Mouse (Mus musculus) small intestine, adult 2 months (tissue): ENCODE measurements around the gene Uhmk1. TPM values are rescaled to one million over a fixed set of nuclear protein-coding genes. Genes with fewer than 3 reads are reported as not detected.
A peak's percentile ranks its signal among the peaks of the same experiment; 100 is the strongest.

ENCODE experiments used
- H3K27ac ChIP-seq: fragments of 200-500 bp; 2 replicates; pipeline ENCODE4 v1.5.1; 2012; ENCODE audit warnings: low read depth, low read length, control low read depth, inconsistent platforms; ENCODE audit not compliant: insufficient read depth
- H3K27me3 ChIP-seq: fragments of 200-500 bp; 2 replicates; pipeline ENCODE4 v1.6.1; 2012; ENCODE audit warnings: mild to moderate bottlenecking, moderate library complexity, low read length, inconsistent platforms; ENCODE audit not compliant: control insufficient read depth, insufficient read depth
- H3K36me3 ChIP-seq: fragments of 200-500 bp; 2 replicates; pipeline ENCODE4 v1.6.1; 2012; ENCODE audit warnings: mild to moderate bottlenecking, low read length, control low read depth, inconsistent platforms; ENCODE audit not compliant: control insufficient read depth, insufficient read depth
- H3K4me1 ChIP-seq: fragments of 200-500 bp; 2 replicates; pipeline ENCODE4 v1.6.1; 2012; ENCODE audit warnings: low read length, inconsistent platforms, mixed read lengths; ENCODE audit not compliant: control insufficient read depth, insufficient read depth, insufficient read length
- H3K4me3 ChIP-seq: fragments of 200-500 bp; 2 replicates; pipeline ENCODE4 v1.5.1; 2012; ENCODE audit warnings: low read depth, mild to moderate bottlenecking, control low read depth, inconsistent platforms, low read length, moderate library complexity
- CTCF ChIP-seq: fragments of 200-500 bp; IDR thresholded peaks from 2 replicates; pipeline ENCODE4 v1.5.1; 2012; ENCODE audit warnings: low read depth, mild to moderate bottlenecking, control low read depth, inconsistent platforms, low read length, moderate library complexity, mixed read lengths; ENCODE audit not compliant: insufficient replicate concordance, insufficient read length; ENCODE audit errors: extremely low read depth
- POLR2A ChIP-seq: fragments of 200-500 bp; IDR thresholded peaks from 2 replicates; pipeline ENCODE4 v1.6.1; 2012; ENCODE audit warnings: low read depth, mild to moderate bottlenecking, control low read depth, inconsistent platforms, low read length, moderate library complexity
- WGBS: fragments of 180-500 bp; shearing (Covaris S2); methylation state at CpG from one replicate; pipeline ENCODE4 v1.1.7; 2018; 5-methylcytosine and 5-hydroxymethylcytosine counted together
- polyA plus RNA-seq: library from polyadenylated mRNA; depleted of rRNA; stranded (reverse); fragments of >200 nt; gene quantifications from 2 replicates; pipeline ENCODE4 v1.2.3, GENCODE M21; 2012

Gene Uhmk1
- polyA plus RNA-seq, 1 experiment, result 4.5 TPM

DNA sequence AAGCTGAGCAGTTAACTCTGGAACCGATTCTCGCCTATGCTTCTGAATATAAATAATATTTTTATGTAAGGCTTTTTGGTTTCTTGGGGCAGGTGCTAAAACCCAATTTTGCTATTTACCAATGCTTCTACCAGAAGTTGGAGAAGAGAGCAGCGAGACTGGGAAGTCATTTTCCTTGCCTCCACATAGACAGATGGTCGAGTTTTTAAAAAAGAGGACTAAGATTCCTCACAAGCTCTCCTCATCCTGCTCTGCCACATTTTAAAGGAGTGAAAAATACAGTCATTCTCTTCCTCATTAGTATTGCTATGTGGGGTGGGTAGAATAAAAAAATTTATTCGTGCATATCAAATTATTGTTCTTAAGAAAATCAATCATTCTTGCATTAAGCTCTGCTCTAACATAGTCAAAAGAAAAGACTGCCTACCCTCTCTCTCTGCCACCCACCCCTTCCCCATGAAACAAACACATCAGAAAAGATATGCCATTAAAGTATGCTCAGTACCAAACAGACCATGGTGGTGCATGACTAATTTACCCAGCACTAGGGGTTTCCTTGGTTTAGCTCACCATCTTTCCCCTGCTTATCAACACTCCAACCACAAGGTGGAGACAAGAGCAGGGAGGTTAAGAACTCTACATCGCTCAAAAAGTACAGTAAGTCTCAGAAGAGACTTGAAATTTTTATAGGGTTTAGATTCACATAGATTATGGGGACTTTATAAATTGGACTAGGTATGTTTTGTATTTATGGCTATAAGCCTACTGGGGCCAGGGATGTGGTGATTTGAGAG lies 3.1 kb upstream of the Uhmk1 start:
- TF ChIP-seq POLR2A (no peak), CTCF (no peak)
- no peaks in the 10 kb centered on the region for H3K36me3 ChIP-seq
- no peaks in the 10 kb centered on the region for H3K27me3 ChIP-seq
- no peak overlapping the region for H3K27ac ChIP-seq
- H3K4me1 ChIP-seq, result 0 out of 2 replicates have a peak, but pooled peaks cover 2% of the 10 kb centered on the region
- no peak overlapping the region for H3K4me3 ChIP-seq
- WGBS, result 77% methylated on average over 6 of the region's 6 CpGs

DNA sequence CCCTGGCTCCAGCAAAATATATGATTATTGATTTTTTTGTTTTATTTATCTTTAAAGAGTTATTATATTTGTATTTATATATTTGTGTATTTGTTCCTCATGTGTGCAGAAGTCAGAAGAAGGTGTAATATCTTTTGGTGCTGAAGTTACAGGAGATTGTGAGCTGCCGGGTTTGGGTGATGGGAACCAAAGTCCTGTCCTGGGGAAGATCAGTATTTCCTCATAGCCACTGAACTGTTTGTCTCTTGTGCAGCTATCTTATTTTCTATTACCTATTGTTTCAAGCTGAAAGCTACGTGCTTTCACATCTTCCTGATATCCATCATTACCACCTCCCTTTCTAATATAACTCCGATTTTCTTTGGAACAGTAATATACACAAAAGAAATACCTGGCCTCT lies 393 bp upstream of the Uhmk1 start:
- no peak overlapping the region for H3K4me3 ChIP-seq
- TF ChIP-seq POLR2A (no peak), CTCF (no peak)
- no peak overlapping the region for H3K27ac ChIP-seq
- H3K36me3 ChIP-seq, result peaks cover 7% of the 10 kb centered on the region
- H3K27me3 ChIP-seq, result no peaks in the 10 kb centered on the region
- WGBS, result 47% methylated on average over 3 of the region's 3 CpGs
- H3K4me1 ChIP-seq, result 0 out of 2 replicates have a peak, but pooled peaks cover 2% of the 10 kb centered on the region

DNA sequence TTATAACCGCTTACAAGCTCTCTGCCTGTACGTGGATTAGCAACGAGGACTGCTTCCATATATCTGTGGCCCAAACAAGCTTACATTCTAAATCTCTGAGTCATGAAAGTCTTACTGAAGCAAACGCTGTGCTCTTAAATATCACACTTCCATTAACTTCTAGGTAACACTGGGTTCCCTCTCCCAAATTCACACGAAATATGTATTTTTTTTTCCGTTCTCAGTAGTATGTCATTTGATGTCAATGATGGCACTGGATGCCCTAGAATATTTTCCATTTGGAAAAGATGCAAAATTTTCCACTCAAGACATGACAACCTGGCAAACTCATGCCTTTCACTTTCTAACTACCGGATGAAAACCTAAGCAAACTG lies 827 bp downstream of the Uhmk1 start:
- Histone ChIP-seq H3K27ac (peak overlapping the region; percentile 65; the same call in 1 of the 2 replicates), H3K4me3 (peak overlapping the region; percentile 97), H3K36me3 (peaks cover 9% of the 10 kb centered on the region), H3K27me3 (no peaks in the 10 kb centered on the region), H3K4me1 (0 out of 2 replicates have a peak, but pooled peaks cover 2% of the 10 kb centered on the region)
- TF ChIP-seq CTCF (no peak), POLR2A (no peak)
- WGBS, result 8% methylated on average over 7 of the region's 7 CpGs

- Histone ChIP-seq H3K4me1 (0 out of 2 replicates have a peak, but pooled peaks cover 2% of the 10 kb centered on the region), H3K36me3 (peaks cover 18% of the 10 kb centered on the region), H3K27me3 (no peaks in the 10 kb centered on the region), H3K27ac (no peak overlapping the region), H3K4me3 (no peak overlapping the region)
- WGBS, result 80% methylated on average over 10 of the region's 10 CpGs
- TF ChIP-seq POLR2A, result no peak
- TF ChIP-seq CTCF, result no peak
These were observed 1.9 kb downstream of the Uhmk1 start for GRCm38 (mm10) chr1:170213181-170213879.

DNA sequence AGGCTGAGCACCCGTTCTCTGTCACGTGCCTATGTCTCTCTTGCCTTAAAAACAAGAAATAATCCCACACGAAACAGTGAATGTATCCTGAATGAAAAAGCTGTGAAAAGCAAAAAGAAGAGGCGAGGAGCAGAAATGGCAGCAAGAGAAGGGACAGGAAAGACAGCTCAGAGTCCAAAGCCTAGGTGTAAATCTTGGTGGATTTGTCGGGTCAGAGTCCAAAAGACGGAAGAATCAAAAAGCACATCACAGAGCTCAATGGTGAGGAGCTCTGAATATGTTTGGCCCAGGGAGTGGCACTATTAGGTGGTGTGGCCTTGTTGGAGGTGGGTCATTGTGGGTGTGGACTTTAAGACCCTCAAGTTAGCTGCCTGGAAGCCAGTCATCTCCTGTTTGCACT lies 8.8 kb downstream of the Uhmk1 start:
- Histone ChIP-seq H3K36me3 (peaks cover 52% of the 10 kb centered on the region), H3K27ac (no peak overlapping the region), H3K27me3 (no peaks in the 10 kb centered on the region), H3K4me1 (no peaks in the 10 kb centered on the region; the same call in 1 of the 2 replicates), H3K4me3 (no peak overlapping the region)
- WGBS, result 78% methylated on average over 6 of the region's 6 CpGs
- no peak for TF ChIP-seq POLR2A

GRCm38 (mm10) chr1:170200379-170200778 lies 14.8 kb downstream of the Uhmk1 start:
- no peak overlapping the region for H3K4me3 ChIP-seq
- WGBS, result 72% methylated on average over 3 of the region's 3 CpGs
- TF ChIP-seq POLR2A, result no peak
- peak; percentile 43; the same call in 1 of the 2 replicates for TF ChIP-seq CTCF
- no peaks in the 10 kb centered on the region for H3K4me1 ChIP-seq
- H3K36me3 ChIP-seq, result peaks cover 52% of the 10 kb centered on the region
- H3K27me3 ChIP-seq, result no peaks in the 10 kb centered on the region
- no peak overlapping the region for H3K27ac ChIP-seq

- Histone ChIP-seq H3K36me3 (peaks cover 54% of the 10 kb centered on the region), H3K4me3 (no peak overlapping the region), H3K27ac (no peak overlapping the region), H3K27me3 (no peaks in the 10 kb centered on the region), H3K4me1 (no peaks in the 10 kb centered on the region)
- WGBS, result 71% methylated on average over 8 of the region's 8 CpGs
- TF ChIP-seq CTCF (no peak), POLR2A (no peak)
These were observed 19.0 kb downstream of the Uhmk1 start for GRCm38 (mm10) chr1:170196211-170196610.
